Mouse (Mus musculus) cerebellum, postnatal 10 days (tissue): Measurements from ENCODE around the gene Ipo13.

ENCODE experiments used
- DNase-seq, 2 experiments: peaks; one replicate each; pipeline ENCODE4 v3.0.0; 2021; ENCODE audit warnings: mixed read lengths in 2 of 2

Gene Ipo13

GRCm38 (mm10) chr4:117878703-117879102 is 36.1 kb downstream of the Ipo13 start:
- DNase-seq = no peak

GRCm38 (mm10) chr4:117878301-117878700 is 36.5 kb downstream of the Ipo13 start:
- DNase-seq = no peak

GRCm38 (mm10) chr4:117873615-117874014 is 41.2 kb downstream of the Ipo13 start:
- DNase-seq = no peak

- DNase-seq = no peak
Measured at GRCm38 (mm10) chr4:117872471-117872886, 42.3 kb downstream of the Ipo13 start, which contains the start of gene Ccdc24. Gene Ccdc24, minus strand, starts transcription at chr4:117872557.

- no peak for DNase-seq
Measured at GRCm38 (mm10) chr4:117871787-117872186, 43.0 kb downstream of the Ipo13 start.

GRCm38 (mm10) chr4:117870437-117870836 is 44.4 kb downstream of the Ipo13 start:
- no peak for DNase-seq

- no peak for DNase-seq
Measured at GRCm38 (mm10) chr4:117869317-117869716, 45.5 kb downstream of the Ipo13 start.

GRCm38 (mm10) chr4:117867823-117868222 is 47.0 kb downstream of the Ipo13 start:
- peak; percentile 83 to 85 for DNase-seq

- no peak for DNase-seq
Measured at GRCm38 (mm10) chr4:117867000-117867399, 47.8 kb downstream of the Ipo13 start.

- DNase-seq = peak; percentile 63 to 74
Measured at GRCm38 (mm10) chr4:117866083-117866482, 48.7 kb downstream of the Ipo13 start.

GRCm38 (mm10) chr4:117862823-117863222 is 52.0 kb downstream of the Ipo13 start:
- DNase-seq = peak; percentile 62 to 69

GRCm38 (mm10) chr4:117860570-117860969 is 54.2 kb downstream of the Ipo13 start:
- DNase-seq = no peak

GRCm38 (mm10) chr4:117858794-117859193 is 56.0 kb downstream of the Ipo13 start:
- peak; percentile 82 to 88 for DNase-seq

GRCm38 (mm10) chr4:117855146-117855545 is 59.7 kb downstream of the Ipo13 start:
- DNase-seq = peak; percentile 65 to 69

- DNase-seq = no peak
Measured at GRCm38 (mm10) chr4:117852152-117852868, 62.5 kb downstream of the Ipo13 start.

- DNase-seq = no peak
Measured at GRCm38 (mm10) chr4:117850871-117851270, 63.9 kb downstream of the Ipo13 start.

GRCm38 (mm10) chr4:117850176-117850575 is 64.6 kb downstream of the Ipo13 start:
- DNase-seq = peak; percentile 82 to 87

GRCm38 (mm10) chr4:117849506-117849905 is 65.3 kb downstream of the Ipo13 start:
- peak in 1 of 2 experiments; percentile 45 for DNase-seq

- DNase-seq = peak in 1 of 2 experiments; percentile 55
Measured at GRCm38 (mm10) chr4:117849063-117849462, 65.7 kb downstream of the Ipo13 start.

- DNase-seq = peak; percentile 82 to 91
Measured at GRCm38 (mm10) chr4:117847011-117847410, 67.8 kb downstream of the Ipo13 start.

GRCm38 (mm10) chr4:117846261-117846660 is 68.5 kb downstream of the Ipo13 start:
- no peak for DNase-seq

GRCm38 (mm10) chr4:117845316-117845715 is 69.5 kb downstream of the Ipo13 start:
- peak; percentile 63 to 76 for DNase-seq
